Mouse (Mus musculus) cerebellum, postnatal 4 days (tissue): ENCODE measurements around the gene Duox2.
"Not testable (repeated sequence)": the region's sequence is repeated elsewhere in the genome, so short reads cannot be mapped to it uniquely, and the experiment has no call there.

Experiments used
- DNase-seq, 2 experiments: peaks; one replicate each; pipeline ENCODE4 v3.0.0; 2022; ENCODE audit warnings: low spot score in 2 of 2, mixed read lengths in 1 of 2

Duox2 gene

DNA sequence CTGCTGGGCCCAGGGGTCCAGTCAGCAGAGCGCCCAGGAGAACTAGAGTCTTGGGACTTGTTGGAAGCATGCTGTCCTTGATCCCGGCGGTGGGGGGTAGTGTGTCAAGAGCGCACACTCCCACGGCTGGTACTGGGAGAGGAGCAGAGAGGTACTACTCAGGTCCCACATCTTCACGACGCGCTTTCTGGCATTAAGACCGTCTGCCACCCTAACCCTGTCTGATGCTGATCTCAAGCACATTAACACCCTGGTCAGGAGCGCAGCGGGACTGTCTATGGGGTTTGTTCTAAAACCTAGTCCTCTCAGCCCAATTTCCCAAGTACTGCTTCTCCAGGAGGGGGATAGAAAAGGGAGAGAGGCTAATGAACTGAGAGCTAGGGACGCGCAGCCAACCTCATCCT is at the start of gene Duox2:
Duox2 (minus strand) TSS at position 354 of the 404 bp plus-strand sequence.
- no peak for DNase-seq

DNA sequence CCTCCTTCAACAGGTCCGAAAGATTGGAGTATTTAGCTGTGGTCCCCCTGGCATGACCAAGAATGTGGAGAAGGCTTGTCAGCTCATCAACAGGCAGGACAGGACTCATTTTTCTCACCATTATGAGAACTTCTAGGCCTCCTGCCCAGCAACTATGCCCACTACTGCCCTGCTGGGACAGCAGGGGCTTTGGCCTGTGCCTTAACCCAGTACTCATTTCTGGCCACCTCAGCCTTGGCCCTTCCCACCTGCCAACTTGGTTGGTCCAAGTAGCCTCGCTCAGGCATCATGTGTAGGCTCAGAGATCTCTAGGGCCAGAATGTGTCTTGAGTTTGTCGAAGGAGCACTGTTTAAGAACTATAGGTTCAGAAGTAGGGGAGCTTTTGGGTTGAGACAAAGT is 49.0 kb upstream of the Duox2 start:
- DNase-seq, result no peak

DNA sequence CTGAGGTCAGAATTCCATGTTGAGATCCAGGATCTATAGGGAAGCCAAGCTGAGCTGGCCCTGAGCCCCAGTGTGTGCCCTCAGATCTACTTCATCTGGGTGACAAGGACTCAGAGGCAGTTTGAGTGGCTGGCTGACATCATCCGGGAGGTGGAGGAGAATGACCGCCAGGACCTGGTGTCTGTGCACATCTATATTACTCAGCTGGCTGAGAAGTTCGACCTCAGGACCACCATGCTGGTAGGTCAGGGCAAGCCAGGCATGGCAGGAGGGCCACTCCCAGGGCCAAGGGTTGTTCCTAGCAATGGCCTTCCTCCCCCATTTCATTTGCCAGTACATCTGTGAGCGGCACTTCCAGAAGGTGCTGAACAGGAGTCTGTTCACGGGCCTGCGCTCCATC is 47.9 kb upstream of the Duox2 start:
- DNase-seq, result not testable (repeated sequence)

DNA sequence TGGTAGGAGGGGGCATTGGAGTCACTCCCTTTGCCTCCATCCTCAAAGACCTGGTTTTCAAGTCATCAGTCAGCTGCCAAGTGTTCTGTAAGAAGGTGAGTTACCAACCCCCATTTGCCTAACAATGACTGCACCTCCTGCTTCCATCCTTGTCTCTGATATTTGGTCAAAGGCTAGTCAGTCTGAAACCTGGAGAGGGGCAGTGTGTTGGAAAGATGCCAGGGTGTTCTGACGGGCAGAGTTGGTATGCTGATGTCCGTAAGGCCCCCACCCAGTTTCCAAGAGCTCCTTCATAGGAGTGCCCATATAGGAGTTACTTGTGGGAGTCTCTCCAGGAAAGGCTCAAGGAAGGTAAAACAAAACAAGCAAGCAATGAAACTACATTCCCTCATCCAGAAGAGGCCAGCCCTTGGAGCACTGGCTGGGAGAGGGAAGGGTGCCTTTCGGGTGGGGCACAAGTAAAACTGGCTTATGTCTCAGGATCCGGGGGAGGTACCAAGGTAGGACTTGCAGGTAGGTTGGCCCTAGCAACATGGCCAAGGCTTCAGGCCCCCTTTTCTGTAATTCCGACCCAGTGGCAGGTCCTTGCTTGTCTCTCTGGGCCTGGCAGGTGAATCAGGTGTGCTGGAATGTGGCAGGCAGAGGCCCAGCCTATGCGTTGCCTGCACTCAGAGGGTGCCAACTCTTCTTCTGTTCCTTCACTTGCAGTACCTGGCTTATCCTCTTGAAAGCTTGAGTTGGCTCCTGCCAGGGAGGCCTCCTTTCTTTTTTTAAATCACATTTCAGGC is 47.1 kb upstream of the Duox2 start:
- no peak for DNase-seq

DNA sequence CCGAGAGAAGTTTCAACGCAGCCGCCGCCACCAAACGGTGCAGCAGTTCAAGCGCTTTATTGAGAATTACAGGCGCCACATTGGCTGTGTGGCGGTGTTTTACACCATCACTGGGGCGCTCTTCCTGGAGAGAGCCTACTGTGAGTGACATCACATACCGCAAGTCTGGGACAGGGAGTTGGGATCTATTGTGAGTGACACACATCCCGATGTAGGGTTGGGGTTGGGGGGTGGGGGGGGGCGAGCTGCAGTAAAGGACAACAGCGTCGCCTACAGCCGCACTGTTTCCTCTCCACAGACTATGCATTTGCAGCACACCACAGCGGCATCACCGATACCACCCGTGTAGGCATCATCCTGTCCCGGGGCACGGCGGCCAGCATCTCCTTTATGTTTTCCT is 39.0 kb upstream of the Duox2 start:
- DNase-seq, result no peak

DNA sequence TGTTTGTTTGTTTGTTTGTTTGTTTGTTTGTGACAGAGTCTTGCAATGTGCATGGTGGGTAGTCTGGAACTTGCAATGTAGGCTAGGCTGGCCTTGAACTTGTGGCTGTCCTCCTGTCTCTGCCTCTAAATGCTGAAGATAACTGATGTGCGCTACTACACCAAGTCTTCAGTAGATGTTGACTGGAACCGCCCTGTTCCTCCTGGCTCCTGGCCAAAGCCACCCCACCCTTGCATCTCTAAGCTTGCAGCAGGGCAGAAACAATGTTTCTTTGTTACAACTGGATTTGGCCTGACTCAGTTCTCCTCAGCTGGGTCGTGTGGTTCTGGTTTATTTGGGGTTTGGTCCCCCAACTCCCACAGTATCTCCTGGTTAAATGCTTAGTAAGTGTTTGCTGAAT is 35.9 kb upstream of the Duox2 start:
- DNase-seq, result no peak

DNA sequence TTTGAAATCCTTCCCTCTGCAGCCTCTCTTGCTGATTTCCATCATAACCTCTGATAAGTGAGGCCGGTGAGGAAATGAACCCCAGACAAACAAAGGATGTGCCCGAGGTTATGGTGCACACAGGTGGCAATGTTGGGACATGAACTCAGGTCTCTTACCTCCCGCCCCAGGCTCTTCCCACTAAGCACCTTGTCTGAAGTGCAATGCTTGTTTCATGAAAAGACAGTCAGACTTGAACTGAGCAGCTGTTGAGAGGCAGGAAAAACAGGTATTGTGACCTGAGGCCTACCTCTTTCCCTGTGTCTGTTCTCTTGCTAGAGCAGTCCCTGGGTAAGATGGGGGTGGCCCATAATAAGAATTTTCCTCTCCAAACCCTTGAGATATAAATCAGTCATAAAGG is 34.0 kb upstream of the Duox2 start:
- no peak for DNase-seq

DNA sequence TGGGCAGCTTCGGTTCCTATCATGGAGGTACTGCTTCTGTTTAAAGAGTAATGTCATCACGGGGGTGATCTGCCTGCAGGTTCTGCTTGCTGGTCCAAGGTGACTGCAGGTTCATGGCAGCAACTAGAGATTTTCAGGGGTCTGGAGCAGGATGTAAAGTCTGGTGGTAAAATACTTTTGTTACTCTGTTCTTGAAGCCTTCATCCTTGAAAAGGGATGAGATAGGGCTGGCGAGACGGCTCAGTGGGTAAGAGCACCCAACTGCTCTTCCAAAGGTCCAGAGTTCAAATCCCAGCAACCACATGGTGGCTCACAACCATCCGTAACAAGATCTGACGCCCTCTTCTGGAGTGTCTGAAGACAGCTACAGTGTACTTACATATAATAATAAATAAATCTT is 32.1 kb upstream of the Duox2 start:
- not testable (repeated sequence) for DNase-seq

DNA sequence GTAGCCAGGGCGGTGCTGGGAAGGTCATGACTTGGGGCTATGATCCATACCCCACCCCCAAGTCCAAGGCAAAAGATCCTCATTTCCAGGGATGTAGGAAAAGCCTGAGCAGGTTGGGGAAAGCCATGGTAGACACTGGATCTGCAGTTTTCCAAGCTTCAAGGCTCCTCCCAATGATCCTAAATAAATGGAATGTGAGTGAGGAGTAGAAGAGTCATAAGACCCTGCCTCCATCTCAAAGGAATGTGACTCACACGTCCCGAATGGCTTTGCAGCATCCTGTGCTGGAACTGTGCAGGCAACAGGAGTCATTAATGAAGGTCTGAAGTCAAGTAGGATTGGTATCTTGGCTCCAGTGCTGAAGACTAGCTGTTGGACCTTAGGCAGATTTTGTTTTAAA is 29.7 kb upstream of the Duox2 start:
- DNase-seq, result no peak

DNA sequence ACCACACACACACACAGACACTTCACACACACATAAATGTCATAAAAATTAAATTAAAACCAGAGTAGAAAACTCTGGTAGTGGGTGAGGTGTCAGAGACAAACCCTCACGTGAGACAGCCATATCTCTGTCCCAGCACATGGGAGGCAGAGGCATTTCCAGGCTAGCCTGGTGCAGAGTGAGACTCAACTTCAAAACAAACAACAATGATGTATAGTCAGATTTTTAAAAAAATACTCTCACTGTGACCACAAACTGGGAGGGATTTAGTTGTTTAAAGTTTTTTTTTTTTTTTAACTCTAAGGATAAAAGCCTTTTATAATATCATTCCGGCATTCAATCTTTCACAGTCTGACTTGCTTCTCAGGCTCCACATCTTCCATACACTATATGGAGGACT is 27.1 kb upstream of the Duox2 start:
- DNase-seq, result no peak

DNA sequence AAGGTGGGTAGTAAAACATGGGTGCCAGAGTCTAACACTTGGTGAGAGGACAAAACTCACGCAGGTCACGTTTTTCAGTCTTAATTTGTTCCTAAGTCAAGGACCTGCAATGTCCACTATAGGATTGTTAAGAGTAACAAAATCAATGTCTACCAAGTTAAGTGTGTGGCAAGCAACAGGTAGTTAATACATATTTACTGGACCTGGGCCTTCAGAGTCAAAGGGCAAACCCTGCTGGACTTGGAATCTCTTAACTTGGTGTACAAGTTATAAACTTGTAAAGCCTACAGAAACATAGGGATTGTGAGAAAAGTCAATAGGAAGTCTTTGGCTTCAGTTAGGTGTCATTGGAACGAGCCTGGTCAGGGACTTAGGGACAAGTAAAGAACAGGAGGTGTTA is 26.3 kb upstream of the Duox2 start:
- no peak for DNase-seq

DNA sequence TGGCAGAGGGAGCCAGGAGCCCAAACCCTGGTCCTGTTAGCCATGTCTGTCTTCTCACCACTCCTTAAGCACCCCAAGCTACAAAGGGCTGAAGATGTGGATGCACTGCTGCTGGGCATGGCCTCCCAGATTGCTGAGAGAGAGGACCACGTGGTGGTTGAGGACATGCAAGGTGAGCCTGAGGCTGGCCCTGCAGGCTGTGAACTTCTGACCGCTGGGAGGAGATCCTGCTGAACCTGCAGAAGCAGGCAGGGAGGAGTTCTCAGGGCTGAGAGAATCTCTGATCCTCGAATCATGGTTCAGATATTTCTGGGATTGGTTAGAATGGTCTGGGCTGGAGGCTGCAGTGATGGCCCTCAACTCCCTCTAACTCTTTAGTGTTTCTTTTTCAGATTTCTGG is 25.7 kb upstream of the Duox2 start:
- DNase-seq, result no peak

DNA sequence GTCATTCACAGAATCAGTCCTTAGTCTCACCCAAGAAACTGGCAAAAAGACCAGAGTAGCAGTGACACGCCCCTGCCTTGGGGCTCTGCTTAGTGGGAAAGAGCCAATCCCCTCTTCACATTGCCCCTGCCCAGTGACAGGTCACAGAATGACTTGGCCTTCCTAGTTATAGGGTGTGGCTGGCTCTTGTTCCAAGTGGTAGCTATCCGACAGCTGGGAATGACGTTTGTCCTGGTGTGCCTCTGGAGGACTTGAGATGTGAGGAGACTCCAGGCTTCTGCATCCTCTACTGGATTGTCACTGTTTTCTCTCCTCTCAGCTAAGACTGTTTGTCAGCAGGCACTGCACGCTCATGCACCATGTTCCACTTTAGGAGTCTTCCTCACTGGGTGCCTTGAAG is 19.1 kb upstream of the Duox2 start:
- no peak for DNase-seq

DNA sequence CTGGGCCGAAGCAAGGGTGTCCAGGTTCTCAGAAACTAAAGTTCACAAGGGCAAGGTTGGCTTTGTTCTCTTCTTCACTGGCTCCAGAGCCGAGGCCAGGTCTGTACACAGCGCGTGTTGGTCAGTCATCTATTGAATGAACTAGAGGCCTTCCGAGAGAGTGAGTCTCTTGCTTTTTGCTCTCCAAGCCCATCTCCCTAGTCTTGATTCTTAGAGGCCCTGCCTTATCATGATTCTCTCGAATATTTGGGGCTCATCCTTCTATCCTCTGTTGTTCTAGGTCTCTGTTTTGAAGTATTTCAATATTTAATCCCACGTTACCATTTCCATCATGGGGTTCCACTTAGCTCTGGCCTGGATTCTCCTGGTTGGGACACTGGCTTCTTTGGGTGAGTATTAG is 17.1 kb upstream of the Duox2 start, which contains the start of gene Duox1:
Duox1 (plus strand) TSS at position 301 of the 400 bp plus-strand sequence.
- no peak for DNase-seq

DNA sequence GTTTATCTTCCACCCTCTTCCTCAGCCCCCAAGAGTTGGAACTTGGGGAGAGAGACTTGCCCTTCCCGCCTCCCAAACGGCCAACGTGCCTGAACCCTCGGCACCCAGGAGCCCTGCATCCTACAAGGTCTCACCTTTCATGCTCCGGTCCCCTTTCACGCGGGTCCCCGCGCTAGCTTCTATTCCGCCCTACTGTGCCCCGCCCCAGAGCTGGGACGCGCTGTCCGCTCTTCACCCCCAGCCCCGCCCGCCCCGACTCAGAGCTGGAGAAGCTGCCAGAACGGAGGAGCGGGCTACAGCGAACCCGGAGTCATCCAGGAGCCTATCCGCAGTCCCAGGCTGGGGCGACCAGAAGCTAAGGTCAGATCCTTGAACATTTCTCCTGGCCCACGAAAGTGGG is 15.3 kb upstream of the Duox2 start, which contains the start of gene Duoxa1:
Duoxa1 (minus strand) TSS at position 195 of the 400 bp plus-strand sequence.
- no peak for DNase-seq

DNA sequence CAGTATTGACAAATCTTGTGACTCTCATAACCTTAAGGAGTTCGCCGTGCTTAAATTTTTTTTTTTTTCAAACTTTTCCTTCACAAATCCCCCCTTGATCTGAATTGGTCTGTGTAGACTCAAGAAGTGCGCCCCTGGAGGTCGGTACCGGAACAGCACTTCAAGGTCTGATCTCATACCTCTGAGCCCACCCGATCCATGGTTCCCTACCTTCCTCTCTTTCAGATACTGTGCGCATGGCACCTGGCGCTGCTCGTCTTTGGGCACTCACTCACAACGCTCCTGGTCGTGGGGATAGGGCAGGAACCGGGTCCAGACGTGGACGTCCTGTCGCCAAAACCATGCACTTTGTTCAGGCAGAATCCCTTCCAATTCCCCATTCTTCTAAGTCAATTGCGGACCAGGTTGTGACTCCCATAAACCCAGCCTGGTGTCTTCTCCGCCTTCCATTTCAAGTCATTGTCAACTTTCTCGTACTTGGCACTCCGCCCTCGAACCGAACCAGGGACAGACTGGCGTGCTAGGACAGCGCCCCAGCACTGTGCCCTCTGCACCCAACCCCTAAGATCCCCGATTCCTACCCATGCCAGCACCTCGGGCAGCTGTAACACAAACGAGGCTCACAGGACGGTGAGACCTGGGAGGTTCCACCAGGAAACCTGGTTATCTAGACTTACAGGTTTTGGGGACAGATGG is 14.6 kb upstream of the Duox2 start:
- DNase-seq, result peak; percentile 68 to 82

DNA sequence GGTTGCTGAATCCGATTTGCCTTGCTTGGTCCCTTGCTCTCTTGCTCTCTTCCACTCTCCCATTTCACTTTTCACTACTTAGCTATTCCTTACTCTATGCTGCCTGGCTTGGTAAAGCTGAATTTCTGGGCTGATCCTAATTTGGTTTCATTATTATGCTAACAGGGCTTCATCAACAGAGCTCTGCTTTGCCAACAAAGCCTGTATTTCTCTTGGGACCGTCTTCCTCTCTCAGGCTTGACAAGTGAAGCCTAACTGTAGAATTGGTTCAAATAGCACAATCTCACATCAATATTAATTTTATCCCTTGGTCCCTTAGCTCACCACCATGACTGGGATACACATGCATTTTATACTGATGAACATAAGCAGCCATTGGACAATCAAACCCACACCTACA is 13.3 kb upstream of the Duox2 start:
- no peak for DNase-seq

DNA sequence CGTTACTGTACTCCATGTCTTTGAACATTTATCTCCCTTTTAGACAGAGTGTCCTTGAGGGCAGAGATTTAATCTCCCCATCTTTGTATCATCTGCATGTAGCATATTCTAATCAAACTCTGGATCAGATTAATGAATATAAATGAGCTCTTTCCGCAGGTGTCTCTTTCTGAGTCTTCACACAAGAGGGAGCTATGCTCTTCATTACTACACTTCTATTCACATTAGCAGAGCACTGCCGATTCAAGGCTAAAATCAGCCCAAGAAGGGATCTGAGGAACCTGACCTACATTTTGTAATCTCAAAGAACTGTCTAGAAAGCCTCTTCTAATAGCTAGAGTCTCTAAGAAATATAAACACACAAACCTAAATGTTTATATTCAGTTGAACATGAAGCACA is 11.4 kb upstream of the Duox2 start:
- DNase-seq, result no peak

DNA sequence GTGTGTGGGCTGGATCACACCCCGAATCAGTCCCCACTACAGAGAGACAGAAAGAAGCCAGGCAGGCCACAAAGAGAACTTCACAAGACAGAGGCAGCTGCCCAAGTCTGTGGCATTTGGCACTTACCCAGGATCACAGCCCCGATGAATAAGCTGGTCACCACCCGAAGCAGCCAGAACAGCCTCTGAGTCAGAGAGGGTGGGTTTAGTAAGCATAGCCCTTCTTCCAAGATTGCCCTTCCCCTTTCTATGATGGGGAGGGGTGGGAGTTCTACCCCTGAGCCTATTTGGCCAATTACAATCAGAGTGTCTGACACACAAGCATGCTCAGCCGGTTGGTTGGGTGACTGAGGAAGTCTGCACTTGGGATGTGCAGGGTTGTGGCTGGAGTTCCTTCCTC is 7.9 kb upstream of the Duox2 start:
- DNase-seq, result peak in 1 of 2 experiments; percentile 45

DNA sequence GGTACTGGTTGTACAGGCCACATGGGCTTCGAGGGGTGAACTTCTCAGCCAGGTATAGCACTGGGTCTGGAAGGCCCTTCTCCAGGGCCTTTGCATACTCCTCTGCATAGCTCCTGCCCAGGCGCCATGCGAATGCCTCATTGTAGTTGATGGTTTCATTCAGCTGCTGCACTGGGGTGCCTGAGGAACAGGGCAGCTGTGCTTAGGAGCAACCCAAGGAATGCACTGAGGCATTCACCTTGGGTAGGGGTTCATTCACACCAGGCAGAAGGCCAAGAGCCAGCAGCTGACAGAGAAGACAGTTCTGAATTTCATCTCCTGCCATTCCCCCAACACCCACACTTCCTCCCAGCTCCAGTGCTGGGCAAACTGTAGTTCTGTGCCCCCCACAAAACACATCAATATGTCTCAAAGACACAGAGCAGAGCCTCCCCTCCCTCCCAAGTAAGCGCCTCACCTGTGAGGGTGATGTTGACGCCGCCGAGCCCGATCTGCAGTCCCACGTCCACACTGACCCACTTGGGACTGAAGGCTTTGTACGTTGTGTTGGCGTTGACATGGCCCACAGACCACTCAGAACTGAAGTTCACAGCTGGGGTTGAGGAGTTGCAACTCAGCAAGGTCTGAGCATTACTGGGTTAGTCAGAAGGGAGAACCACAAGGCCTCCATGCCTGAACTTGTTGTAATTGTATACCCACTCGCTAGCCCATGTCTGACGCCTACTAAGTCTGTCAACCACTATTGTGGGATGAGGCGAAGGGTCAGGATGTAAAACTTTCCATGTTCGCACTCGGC is 7.0 kb upstream of the Duox2 start:
- DNase-seq, result no peak

DNA sequence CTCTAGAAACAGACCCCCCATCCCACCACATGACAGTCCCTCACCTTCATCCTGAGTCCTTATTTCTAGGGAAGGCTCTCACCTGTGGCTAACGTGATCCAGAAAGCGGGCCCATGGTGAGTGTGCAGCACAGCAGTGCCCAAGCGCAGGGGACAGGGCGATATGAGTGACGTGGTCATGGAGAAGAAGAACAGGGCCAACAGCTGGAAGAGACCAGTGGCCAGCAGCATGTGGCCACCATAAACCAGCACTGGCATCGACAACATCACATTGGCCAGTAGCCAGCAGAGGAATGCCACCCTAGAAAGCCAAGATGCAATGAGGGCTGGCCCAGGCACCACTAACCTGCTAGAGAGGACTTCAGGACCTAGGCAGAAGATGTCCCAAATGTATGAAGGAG is 6.3 kb upstream of the Duox2 start:
- no peak for DNase-seq

DNA sequence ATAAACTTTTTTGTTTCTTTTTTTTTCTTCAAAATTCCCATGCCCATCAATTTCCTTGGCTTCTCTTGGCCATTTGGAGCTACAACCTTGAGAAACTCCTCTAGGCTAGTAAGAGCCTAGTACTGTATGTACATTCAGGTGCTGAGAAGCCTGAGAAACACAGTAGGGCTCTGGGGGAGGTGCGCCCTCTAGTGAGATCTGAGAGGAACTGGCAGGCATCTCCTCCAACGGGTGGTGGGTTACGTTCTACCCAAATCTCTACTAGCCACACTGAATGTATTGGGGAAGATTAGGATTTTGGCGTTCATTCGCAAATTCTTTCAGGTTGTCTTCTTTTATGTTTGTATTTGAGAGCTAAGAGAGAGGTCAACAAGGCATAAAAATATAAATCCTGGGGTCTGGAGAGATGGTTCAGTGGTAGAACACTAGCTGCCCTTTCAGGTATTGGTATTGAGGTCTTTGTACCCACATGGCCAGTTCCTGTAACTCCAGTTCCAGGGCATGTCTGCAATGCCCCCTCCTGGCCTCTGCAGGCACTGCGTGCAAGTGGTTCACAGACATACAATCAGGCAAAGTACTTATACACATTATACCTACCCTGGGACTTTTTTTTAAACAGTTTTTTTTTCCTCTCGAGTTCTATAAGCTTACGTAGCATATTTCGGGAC is 4.5 kb upstream of the Duox2 start:
- DNase-seq, result peak; percentile 54 to 71
